Mouse (Mus musculus) left cerebral cortex, postnatal 4 days (tissue): ENCODE measurements around the gene Elavl3. TPM values are rescaled to one million over a fixed set of nuclear protein-coding genes. Genes with fewer than 3 reads are reported as not detected.

ENCODE experiments used
- DNase-seq: peaks from one replicate; pipeline ENCODE4 v3.0.0-alpha.2; 2022
- intact Hi-C: fragments of 180-260 bp; cut with DNase I; formaldehyde crosslinking; loops from one replicate; pipeline ENCODE4 v1.15.1; 2025
- total RNA-seq, 2 experiments: library from RNA; stranded (reverse); gene quantifications; 2 replicates each; pipeline ENCODE4 v1.2.3; 2021

Gene Elavl3
- total RNA-seq, 2 experiments from 2014 or later, result 365 to 366 TPM

GRCm38 (mm10) chr9:21968883-21969282, 82.9 kb downstream of the Elavl3 start:
- intact Hi-C loops, result no loop called here
- DNase-seq, result no peak

Other genes with a start within 250 kb of the Elavl3 start
- not detected for gene Angptl8, start 216.5 kb downstream of the Elavl3 start, total RNA-seq
- 10 to 100 TPM; 28.9 to 29.2 TPM for gene Dock6, start 199.4 kb downstream of the Elavl3 start, total RNA-seq
- 10 to 100 TPM; 31.1 to 41.1 TPM for gene Rab3d, start 133.8 kb downstream of the Elavl3 start, total RNA-seq
- gene Ccdc159, start 124.6 kb downstream of the Elavl3 start, total RNA-seq, result 10 to 100 TPM; 18.5 to 20.8 TPM
- 10 to 100 TPM; 28.1 to 31.6 TPM for gene Tmem205, start 124.5 kb downstream of the Elavl3 start, total RNA-seq
- gene Plppr2, start 115.0 kb downstream of the Elavl3 start, total RNA-seq, result 100 to 1,000 TPM; 199 to 225 TPM
- 10 to 100 TPM; 11.8 to 12.6 TPM for gene Swsap1, start 96.3 kb downstream of the Elavl3 start, total RNA-seq
- 1 to 10 TPM; 1.9 to 2.4 TPM for gene Epor, start 88.5 kb downstream of the Elavl3 start, total RNA-seq
- gene Rgl3, start 62.6 kb downstream of the Elavl3 start, total RNA-seq, result 1 to 10 TPM in 1 of 2 experiments, under 1 TPM in 1; 0.90 to 1.4 TPM
- gene Ccdc151, start 49.4 kb downstream of the Elavl3 start, total RNA-seq, result 1 to 10 TPM; 6.2 to 6.9 TPM
- gene Prkcsh, start 49.2 kb downstream of the Elavl3 start, total RNA-seq, result 10 to 100 TPM; 89.6 to 95.2 TPM
- gene Gm49318, start 19.2 kb upstream of the Elavl3 start, total RNA-seq, result not detected
- 10 to 100 TPM; 28.6 to 30.1 TPM for gene Zfp653, start 19.4 kb upstream of the Elavl3 start, total RNA-seq
- 10 to 100 TPM; 43.2 to 44.6 TPM for gene Ecsit, start 33.4 kb upstream of the Elavl3 start, total RNA-seq
- under 1 TPM in 1 of 2 experiments, not detected in 1; 0.44 TPM for gene Cnn1, start 47.2 kb upstream of the Elavl3 start, total RNA-seq
- gene Elof1, start 65.1 kb upstream of the Elavl3 start, total RNA-seq, result 10 to 100 TPM; 65.7 to 66.6 TPM
- gene Acp5, start 83.7 kb upstream of the Elavl3 start, total RNA-seq, result under 1 TPM; 0.26 to 0.38 TPM
- gene Pigyl, start 104.8 kb upstream of the Elavl3 start, total RNA-seq, result 10 to 100 TPM; 37.4 to 38.1 TPM
- gene Zfp872, start 136.1 kb upstream of the Elavl3 start, total RNA-seq, result under 1 TPM; 0.78 to 0.83 TPM
- gene Zfp809, start 173.7 kb upstream of the Elavl3 start, total RNA-seq, result 10 to 100 TPM; 12.8 to 13.7 TPM
- gene Zfp599, start 207.9 kb upstream of the Elavl3 start, total RNA-seq, result 1 to 10 TPM; 5.0 to 6.2 TPM